Mouse (Mus musculus) intestine, embryonic 15.5 days (tissue): ENCODE measurements around the gene Gng12. TPM values are rescaled to one million over a fixed set of nuclear protein-coding genes. Genes with fewer than 3 reads are reported as not detected.
A peak's percentile ranks its signal among the peaks of the same experiment; 100 is the strongest.
"Not testable (repeated sequence)": the region's sequence is repeated elsewhere in the genome, so short reads cannot be mapped to it uniquely, and the experiment has no call there.

Experiments
- ATAC-seq: fragments of 200-750 bp; cut with Nextera tagmentation; 2 replicates; pipeline ENCODE4 v1.8.0; 2017; ENCODE audit warnings: moderate TSS enrichment, moderate library complexity
- H3K27ac ChIP-seq: fragments of 300-500 bp; sonication (generic); 2 replicates; pipeline ENCODE4 v1.5.1; 2015; ENCODE audit warnings: mild to moderate bottlenecking, inconsistent platforms
- H3K27me3 ChIP-seq: fragments of 300-500 bp; sonication (generic); replicated peaks from 2 replicates; pipeline ENCODE4 v1.6.1; 2015; ENCODE audit warnings: inconsistent platforms
- H3K36me3 ChIP-seq: fragments of 300-500 bp; sonication (generic); 2 replicates; pipeline ENCODE4 v1.6.1; 2015; ENCODE audit warnings: inconsistent platforms
- H3K4me1 ChIP-seq: fragments of 300-500 bp; sonication (generic); replicated peaks from 2 replicates; pipeline ENCODE4 v1.6.1; 2015; ENCODE audit warnings: inconsistent platforms
- H3K4me2 ChIP-seq: fragments of 300-500 bp; sonication (generic); replicated peaks from 2 replicates; pipeline ENCODE4 v1.6.1; 2015; ENCODE audit warnings: mild to moderate bottlenecking, inconsistent platforms
- H3K4me3 ChIP-seq: fragments of 300-500 bp; sonication (generic); replicated peaks from 2 replicates; pipeline ENCODE4 v1.5.1; 2015; ENCODE audit warnings: inconsistent platforms
- H3K9ac ChIP-seq: fragments of 300-500 bp; sonication (generic); 2 replicates; pipeline ENCODE4 v1.6.1; 2015; ENCODE audit warnings: inconsistent platforms
- H3K9me3 ChIP-seq: fragments of 300-500 bp; sonication (generic); 2 replicates; pipeline ENCODE4 v1.6.1; 2016; ENCODE audit warnings: inconsistent platforms
- WGBS: fragments of 180-500 bp; shearing (Covaris S2); methylation state at CpG from one replicate; pipeline ENCODE4 v1.1.7; 2015; 5-methylcytosine and 5-hydroxymethylcytosine counted together
- polyA plus RNA-seq: library from polyadenylated mRNA; unstranded; fragments of >200 nt; fragmentation: Nextera tagmentation; extraction: Ambion mirVana; gene quantifications from 2 replicates; pipeline ENCODE4 v1.2.1, GENCODE M21; 2015

The Gng12 gene
- 144 and 147 TPM in 2 replicates for polyA plus RNA-seq

DNA sequence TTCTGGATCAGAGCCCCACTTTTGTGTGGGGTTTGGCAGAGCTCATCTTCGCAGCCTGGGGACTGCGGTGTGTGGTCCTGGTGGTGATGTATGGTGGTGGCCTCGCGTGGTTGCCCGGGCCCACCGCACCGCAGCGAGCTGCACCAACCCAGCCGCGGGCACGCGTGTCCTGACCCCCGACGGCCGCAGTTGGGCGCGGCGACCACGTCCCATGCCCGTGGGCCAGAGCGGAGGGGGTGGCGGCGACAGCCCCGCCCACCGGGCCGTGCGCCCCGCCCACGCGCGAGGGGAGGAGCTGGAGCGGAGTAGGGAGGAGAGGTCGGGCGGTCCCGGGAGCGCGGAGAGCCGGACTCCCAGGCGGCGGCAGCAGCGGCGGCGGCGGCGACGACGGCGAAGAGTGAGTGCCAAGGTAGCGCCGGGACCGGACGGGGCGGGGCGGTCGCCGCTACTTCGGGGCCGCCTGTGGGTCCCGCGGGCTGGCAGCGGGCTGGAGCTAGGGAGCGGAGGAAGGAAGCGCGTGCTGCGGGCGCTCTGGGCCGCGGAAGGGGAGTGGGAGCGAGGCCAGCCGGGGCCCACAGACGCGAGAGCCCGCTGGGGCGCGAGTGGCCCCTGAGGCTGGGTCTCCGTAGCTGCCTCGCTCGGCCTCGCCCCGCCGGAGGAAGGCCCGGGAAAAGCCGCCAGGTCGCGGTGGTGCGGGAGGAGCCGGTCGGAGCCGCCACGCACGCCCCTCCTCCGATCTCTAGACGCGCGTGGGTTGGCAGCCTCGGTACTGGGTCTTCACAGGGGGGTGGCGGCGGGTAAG, at the start of gene Gng12:
Gene Gng12 (plus strand): TSS at position 279 of the 802 bp plus-strand sequence.
- Histone ChIP-seq H3K27me3 (no peaks in the 10 kb centered on the region), H3K9me3 (no peaks in the 10 kb centered on the region), H3K4me1 (0 out of 2 replicates have a peak, but pooled peaks cover 3% of the 10 kb centered on the region), H3K9ac (peak within 1 kb of the TSS; percentile 90), H3K4me2 (peak within 1 kb of the TSS; percentile 83), H3K36me3 (no peaks in the 10 kb centered on the region), H3K4me3 (peak within 1 kb of the TSS; percentile 84), H3K27ac (peak within 1 kb of the TSS; percentile 83)
- under 1% methylated on average over 70 of the region's 98 CpGs for WGBS
- ATAC-seq, result peak; percentile 95

- peak; percentile 45 for ATAC-seq
- H3K27me3 ChIP-seq, result no peaks in the 10 kb centered on the region
- 24% methylated on average over 4 of the region's 4 CpGs for WGBS
These were observed 47.3 kb upstream of the Gng12 start for GRCm38 (mm10) chr6:66848936-66849335.

DNA sequence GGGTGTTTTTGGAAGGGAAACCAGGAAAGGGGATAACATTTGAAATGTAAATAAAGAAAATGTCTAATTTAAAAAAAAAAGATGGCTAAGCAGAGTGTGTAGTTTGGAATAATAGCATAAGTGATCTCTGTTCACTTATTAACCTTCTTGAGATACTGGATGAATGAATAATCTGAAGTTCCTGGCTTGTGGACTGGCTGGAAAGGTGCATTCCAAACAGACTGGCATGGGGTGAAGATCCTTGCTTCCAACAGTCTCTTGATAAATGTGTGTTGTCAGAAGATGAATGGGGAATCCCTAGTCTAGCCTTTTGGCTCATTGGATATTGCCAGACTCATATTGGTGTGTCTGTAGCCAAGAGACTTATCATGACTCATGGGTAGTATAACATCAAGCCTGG, 40.0 kb upstream of the Gng12 start:
- H3K27ac ChIP-seq, result no peak overlapping the region
- no peaks in the 10 kb centered on the region for H3K9me3 ChIP-seq
- no peak for ATAC-seq
- H3K9ac ChIP-seq, result no peak overlapping the region
- no peaks in the 10 kb centered on the region for H3K36me3 ChIP-seq
- no peak overlapping the region for H3K4me3 ChIP-seq
- H3K4me2 ChIP-seq, result no peak overlapping the region
- no peaks in the 10 kb centered on the region for H3K4me1 ChIP-seq
- no peaks in the 10 kb centered on the region for H3K27me3 ChIP-seq

More at GRCm38 (mm10) chr6:66848936-66849335, 47.3 kb upstream of the Gng12 start:
- H3K36me3 ChIP-seq, result no peaks in the 10 kb centered on the region
- H3K4me3 ChIP-seq, result no peak overlapping the region
- H3K9ac ChIP-seq, result no peak overlapping the region
- H3K27ac ChIP-seq, result no peak overlapping the region
- no peaks in the 10 kb centered on the region for H3K4me1 ChIP-seq
- no peaks in the 10 kb centered on the region for H3K9me3 ChIP-seq
- H3K4me2 ChIP-seq, result no peak overlapping the region

GRCm38 (mm10) chr6:66858356-66858755, 37.8 kb upstream of the Gng12 start:
- no peaks in the 10 kb centered on the region for H3K4me1 ChIP-seq
- no peak overlapping the region for H3K4me3 ChIP-seq
- no peaks in the 10 kb centered on the region for H3K9me3 ChIP-seq
- no peak overlapping the region for H3K4me2 ChIP-seq
- H3K27me3 ChIP-seq, result no peaks in the 10 kb centered on the region
- no peaks in the 10 kb centered on the region for H3K36me3 ChIP-seq
- no peak overlapping the region for H3K27ac ChIP-seq
- WGBS, result 78% methylated on average over 1 of the region's 1 CpGs
- ATAC-seq, result no peak
- no peak overlapping the region for H3K9ac ChIP-seq

- ATAC-seq, result 0 out of 2 replicates have a peak, but pooled peaks have one; percentile 49
- H3K27me3 ChIP-seq, result no peaks in the 10 kb centered on the region
These were observed 36.8 kb upstream of the Gng12 start for GRCm38 (mm10) chr6:66859391-66859790.

GRCm38 (mm10) chr6:66864463-66864862, 31.7 kb upstream of the Gng12 start:
- no peaks in the 10 kb centered on the region for H3K9me3 ChIP-seq
- ATAC-seq, result no peak
- no peak overlapping the region for H3K9ac ChIP-seq
- no peaks in the 10 kb centered on the region for H3K4me1 ChIP-seq
- H3K36me3 ChIP-seq, result no peaks in the 10 kb centered on the region
- no peaks in the 10 kb centered on the region for H3K27me3 ChIP-seq
- H3K4me2 ChIP-seq, result no peak overlapping the region
- WGBS, result 77% methylated on average over 2 of the region's 2 CpGs
- no peak overlapping the region for H3K27ac ChIP-seq
- H3K4me3 ChIP-seq, result no peak overlapping the region

More at GRCm38 (mm10) chr6:66859391-66859790, 36.8 kb upstream of the Gng12 start:
- no peaks in the 10 kb centered on the region for H3K9me3 ChIP-seq
- H3K27ac ChIP-seq, result no peak overlapping the region
- no peak overlapping the region for H3K9ac ChIP-seq
- no peak overlapping the region for H3K4me2 ChIP-seq
- no peaks in the 10 kb centered on the region for H3K36me3 ChIP-seq
- no peaks in the 10 kb centered on the region for H3K4me1 ChIP-seq
- no peak overlapping the region for H3K4me3 ChIP-seq

GRCm38 (mm10) chr6:66866295-66866694, 29.9 kb upstream of the Gng12 start:
- H3K4me1 ChIP-seq, result no peaks in the 10 kb centered on the region
- no peaks in the 10 kb centered on the region for H3K36me3 ChIP-seq
- H3K27ac ChIP-seq, result no peak overlapping the region
- no peaks in the 10 kb centered on the region for H3K27me3 ChIP-seq
- no peak for ATAC-seq
- 98% methylated on average over 1 of the region's 1 CpGs for WGBS
- no peaks in the 10 kb centered on the region for H3K9me3 ChIP-seq
- no peak overlapping the region for H3K4me2 ChIP-seq
- H3K4me3 ChIP-seq, result no peak overlapping the region
- no peak overlapping the region for H3K9ac ChIP-seq

DNA sequence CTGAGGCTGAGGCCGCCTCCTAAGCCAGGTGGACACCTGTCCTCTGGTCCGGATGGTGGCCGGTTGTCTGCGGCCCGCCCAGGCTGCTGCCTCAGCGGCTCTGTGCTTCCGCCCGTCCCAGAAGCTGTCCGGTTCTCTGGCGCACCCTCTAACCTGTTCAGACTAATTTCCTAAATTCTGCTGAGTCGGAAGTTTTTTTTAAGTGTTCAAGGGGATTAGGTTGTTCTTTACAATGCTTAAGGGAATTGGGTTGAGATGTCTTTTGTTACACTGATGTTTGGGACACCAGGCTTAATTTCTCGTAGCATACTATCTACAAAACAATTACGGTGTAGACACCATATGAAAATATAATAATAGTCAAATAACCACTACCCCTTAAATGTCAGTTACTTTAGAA, 19.1 kb upstream of the Gng12 start:
- not testable (repeated sequence) for H3K4me3 ChIP-seq, H3K27ac ChIP-seq, ATAC-seq, H3K36me3 ChIP-seq, H3K27me3 ChIP-seq, H3K4me1 ChIP-seq, H3K9me3 ChIP-seq, H3K9ac ChIP-seq, H3K4me2 ChIP-seq
- 94% methylated on average over 13 of the region's 13 CpGs for whole genome bisulfite sequencing

DNA sequence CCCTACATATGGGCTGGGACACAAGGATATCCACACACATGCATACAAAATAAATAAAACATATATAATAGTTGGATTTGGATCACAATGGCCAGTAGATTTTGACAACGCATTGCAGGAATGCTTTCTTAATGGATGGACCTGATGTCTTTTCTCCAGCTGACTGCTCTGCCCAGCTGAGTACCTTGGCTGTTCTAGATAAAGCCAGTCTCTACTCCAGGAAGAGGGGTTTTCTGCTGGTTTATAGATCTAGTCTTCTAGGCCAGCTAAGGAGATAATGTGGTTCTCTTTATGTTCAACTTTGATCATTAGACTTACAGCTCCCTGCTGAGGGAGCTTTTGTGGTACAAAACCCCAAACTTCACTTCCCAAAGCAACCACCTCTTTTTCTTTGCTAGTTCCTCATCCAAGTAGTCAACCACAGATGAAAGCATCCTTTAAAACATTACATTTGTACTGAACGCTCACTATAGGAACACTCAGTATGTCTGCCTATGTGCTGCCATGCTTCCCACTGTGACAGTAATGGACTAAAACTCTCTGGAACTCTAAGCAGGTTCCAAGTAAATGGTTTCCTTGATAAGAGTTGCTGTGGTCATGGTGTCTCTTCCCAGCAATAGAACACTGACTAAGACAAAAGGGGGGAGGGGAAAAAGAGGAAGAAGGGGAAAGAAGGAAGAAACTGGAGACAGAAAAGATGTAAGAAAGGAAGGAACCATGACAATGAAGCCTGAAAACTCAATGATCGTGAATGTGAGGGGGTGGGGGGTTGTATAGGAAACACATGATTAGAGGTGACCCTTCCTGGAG, 5.6 kb upstream of the Gng12 start:
- Histone ChIP-seq H3K27ac (no peak overlapping the region), H3K4me3 (no peak overlapping the region), H3K4me2 (no peak overlapping the region), H3K27me3 (no peaks in the 10 kb centered on the region), H3K4me1 (no peaks in the 10 kb centered on the region), H3K36me3 (no peaks in the 10 kb centered on the region), H3K9ac (no peak overlapping the region), H3K9me3 (no peaks in the 10 kb centered on the region)
- WGBS, result 91% methylated on average over 3 of the region's 3 CpGs
- no peak for ATAC-seq

GRCm38 (mm10) chr6:66893950-66894349, 2.2 kb upstream of the Gng12 start:
- Histone ChIP-seq H3K4me1 (no peaks in the 10 kb centered on the region), H3K27ac (no peak overlapping the region), H3K36me3 (no peaks in the 10 kb centered on the region), H3K27me3 (no peaks in the 10 kb centered on the region), H3K9ac (no peak overlapping the region), H3K9me3 (no peaks in the 10 kb centered on the region), H3K4me3 (no peak overlapping the region), H3K4me2 (no peak overlapping the region)
- ATAC-seq, result no peak
- 80% methylated on average over 5 of the region's 5 CpGs for WGBS

DNA sequence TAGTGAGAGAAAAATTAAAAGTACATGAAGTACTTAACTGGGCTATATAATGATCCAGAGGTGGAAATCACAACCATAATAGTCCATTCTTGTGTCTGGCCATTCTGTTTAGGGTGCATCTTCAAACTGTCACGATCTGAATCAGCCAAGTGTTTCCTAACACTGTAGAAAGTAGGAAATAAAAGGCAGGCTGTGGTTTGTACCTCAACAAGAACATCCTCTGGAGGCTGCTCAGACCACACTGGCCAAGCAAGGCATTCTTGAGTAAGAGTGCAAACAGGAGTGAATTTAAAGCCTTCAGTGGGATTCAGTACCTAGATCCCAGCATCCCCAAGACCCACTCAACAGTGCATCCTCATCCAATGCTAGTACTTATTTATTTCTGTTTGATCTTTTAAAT, 1.2 kb upstream of the Gng12 start:
- 48% methylated on average over 1 of the region's 1 CpGs for WGBS

GRCm38 (mm10) chr6:66896921-66897645, 886 bp downstream of the Gng12 start:
- Histone ChIP-seq H3K27ac (peak overlapping the region; percentile 83), H3K36me3 (no peaks in the 10 kb centered on the region), H3K4me1 (0 out of 2 replicates have a peak, but pooled peaks cover 5% of the 10 kb centered on the region), H3K4me2 (peak overlapping the region; percentile 83), H3K9me3 (no peaks in the 10 kb centered on the region), H3K4me3 (peak overlapping the region; percentile 84), H3K27me3 (no peaks in the 10 kb centered on the region), H3K9ac (peak overlapping the region; percentile 90)
- under 1% methylated on average over 25 of the region's 25 CpGs for WGBS
- peak; percentile 7; the same call in 1 of the 2 replicates for ATAC-seq

More for the DNA sequence above, 1.2 kb upstream of the Gng12 start:
- H3K27me3 ChIP-seq, result no peaks in the 10 kb centered on the region
- no peak for ATAC-seq
- H3K9ac ChIP-seq, result no peak overlapping the region
- no peaks in the 10 kb centered on the region for H3K36me3 ChIP-seq
- no peaks in the 10 kb centered on the region for H3K9me3 ChIP-seq
- H3K4me3 ChIP-seq, result no peak overlapping the region
- H3K27ac ChIP-seq, result no peak overlapping the region
- H3K4me1 ChIP-seq, result no peaks in the 10 kb centered on the region
- no peak overlapping the region for H3K4me2 ChIP-seq
